Mouse (Mus musculus) brain, embryonic 14.5 days (tissue): ENCODE measurements at regions not wholly inside any gene's neighbourhood (a gene's known extent, or its start where the extent isn't known, plus 50 kb on each side); places are given as distances from the start of the nearest gene placed in this dataset.
A peak's percentile ranks its signal among the peaks of the same experiment; 100 is the strongest.

Source experiments
- DNase-seq: peaks from one replicate; pipeline ENCODE4 v3.0.0-alpha.2; 2011; ENCODE audit warnings: low read depth
- CTCF ChIP-seq: fragments of 200-500 bp; IDR thresholded peaks from 2 replicates; pipeline ENCODE4 v1.5.1; 2012; ENCODE audit warnings: inconsistent platforms, mild to moderate bottlenecking, moderate library complexity, borderline replicate concordance; ENCODE audit not compliant: insufficient read depth, insufficient read length; ENCODE audit errors: extremely low read depth
- POLR2A ChIP-seq: fragments of 200-500 bp; IDR thresholded peaks from 2 replicates; pipeline ENCODE4 v1.6.1; 2012; ENCODE audit warnings: mild to moderate bottlenecking, inconsistent platforms, borderline replicate concordance; ENCODE audit not compliant: poor library complexity, insufficient read depth, insufficient read length, severe bottlenecking; ENCODE audit errors: extremely low read depth

DNA sequence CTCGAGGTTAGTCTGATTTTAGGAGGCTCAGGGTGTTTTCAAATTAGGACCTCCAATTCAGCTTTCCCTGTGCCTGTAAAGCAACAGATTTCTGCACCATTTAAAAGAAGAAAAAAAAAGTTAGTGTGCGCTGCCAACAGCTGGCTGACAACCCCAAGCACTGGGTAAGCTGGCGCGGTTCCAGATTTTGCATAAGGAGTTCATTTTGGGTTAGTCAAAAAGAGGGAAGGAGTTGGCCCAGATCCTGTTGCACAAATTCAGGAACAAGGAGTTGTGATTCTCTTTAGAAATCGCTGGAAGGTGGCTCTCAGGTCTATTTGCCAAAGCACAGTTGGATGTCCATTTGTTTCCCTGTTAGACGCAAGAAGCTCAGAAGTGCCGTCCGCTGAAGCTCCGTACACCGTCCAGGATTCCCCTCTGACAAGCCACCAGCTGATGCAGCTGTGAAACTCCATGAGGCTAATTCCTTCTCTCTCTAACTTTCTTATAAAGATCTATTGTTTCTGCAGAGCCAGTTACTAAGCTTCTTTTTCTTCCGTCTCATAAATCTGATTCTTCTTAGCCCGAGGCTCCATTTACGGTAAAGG lies 184.6 kb downstream of the Cand1 start:
- DNase-seq: peak; percentile 94
- TF ChIP-seq CTCF: no peak
- TF ChIP-seq POLR2A: no peak

DNA sequence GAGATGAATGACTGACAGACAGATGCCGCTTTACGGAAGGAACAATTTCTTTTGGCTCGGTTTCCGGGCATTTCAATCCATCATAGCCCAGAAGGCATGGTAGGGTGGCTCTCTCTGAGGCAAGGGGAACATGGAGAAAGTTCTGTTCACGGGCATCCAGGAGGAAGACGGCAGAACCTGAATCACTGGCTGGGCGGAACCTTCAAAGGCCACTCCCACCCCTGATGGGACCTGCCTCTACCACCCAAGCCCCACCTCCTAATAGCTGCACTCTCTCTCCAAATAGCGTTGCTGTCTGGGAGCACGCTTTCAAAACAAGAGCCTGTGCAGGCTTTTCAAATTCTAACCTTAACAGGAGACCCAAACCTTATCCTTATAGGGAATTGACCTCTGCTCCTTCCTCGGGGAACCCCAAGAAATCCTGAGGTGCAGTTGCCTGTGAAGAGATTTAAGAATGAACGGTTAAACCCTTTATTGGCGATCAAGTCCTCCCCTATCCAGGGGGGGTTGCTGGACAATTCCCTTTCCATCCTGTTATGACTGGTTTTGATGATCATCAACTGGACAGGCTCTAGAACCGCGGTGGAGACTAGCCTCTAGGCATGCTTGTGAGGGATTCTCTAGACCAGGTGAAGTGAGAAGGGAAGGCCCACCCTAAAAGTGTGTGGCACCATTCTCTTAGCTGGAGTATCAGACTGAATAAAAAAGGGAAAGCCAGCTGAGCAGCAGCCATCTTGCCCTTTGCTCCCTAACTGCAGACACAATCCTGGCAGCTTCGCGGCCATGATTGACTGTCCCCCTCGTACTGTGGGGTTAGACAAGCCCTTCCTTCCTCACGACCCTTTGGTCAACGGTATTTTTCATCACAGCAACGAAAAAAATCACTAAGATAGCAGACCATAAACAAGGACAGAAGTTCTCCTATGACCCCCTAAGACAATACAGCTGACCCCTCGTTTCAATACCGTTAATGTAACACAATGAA lies 184.5 kb upstream of the Dyrk2 start:
- DNase-seq: no peak
- TF ChIP-seq CTCF (no peak), POLR2A (no peak)

DNA sequence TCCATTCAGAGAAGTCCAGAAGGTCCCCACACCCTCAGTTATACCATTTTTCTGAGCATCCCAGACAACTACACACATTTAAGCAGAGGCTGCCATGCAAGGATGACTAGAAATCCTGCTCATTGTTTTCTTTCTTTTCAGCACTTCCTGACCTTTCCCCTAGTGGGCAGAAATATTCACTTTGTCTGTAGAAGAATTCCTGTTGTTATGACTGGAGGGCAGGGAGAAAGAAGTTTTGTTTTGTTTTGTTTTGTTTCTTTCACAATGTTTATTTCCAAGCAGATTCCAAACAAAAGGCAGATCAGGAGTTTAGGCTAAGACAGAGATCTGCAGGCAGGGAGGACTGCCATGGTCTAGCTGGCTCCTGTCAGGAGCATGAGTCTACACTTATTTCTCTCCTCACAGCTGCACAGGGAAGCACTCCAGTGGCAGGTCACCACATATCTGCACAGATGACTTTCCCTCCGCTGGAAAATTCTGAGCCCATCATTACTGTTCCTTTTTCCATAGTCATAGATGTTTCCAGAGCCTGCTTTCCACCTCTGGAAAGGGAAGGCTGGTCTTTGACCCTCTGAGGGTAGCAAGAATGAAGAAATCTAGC lies 182.5 kb upstream of the Dyrk2 start:
- no peak for TF ChIP-seq CTCF
- no peak for TF ChIP-seq POLR2A
- no peak for DNase-seq

DNA sequence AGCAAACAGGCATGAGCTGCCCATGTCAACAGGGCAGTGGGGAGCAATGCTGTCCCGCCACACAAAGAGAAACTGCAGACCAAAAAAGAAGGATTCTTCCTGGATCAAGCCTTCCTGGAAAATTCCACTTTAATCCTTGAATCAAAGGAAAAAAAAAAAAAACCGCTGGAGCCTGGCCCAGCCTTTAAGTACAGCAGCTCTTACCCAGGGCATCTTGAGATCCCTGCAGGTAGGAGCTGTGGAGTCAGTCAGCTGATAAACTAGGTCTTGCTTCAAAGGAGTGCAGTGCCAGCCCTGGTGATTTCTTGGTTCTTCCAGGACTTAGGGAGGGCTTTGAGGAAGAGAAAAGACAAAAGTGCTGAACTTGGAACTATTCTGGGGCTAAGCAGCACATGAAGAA lies 181.6 kb upstream of the Dyrk2 start:
- TF ChIP-seq POLR2A: no peak
- no peak for TF ChIP-seq CTCF
- DNase-seq: peak; percentile 46

DNA sequence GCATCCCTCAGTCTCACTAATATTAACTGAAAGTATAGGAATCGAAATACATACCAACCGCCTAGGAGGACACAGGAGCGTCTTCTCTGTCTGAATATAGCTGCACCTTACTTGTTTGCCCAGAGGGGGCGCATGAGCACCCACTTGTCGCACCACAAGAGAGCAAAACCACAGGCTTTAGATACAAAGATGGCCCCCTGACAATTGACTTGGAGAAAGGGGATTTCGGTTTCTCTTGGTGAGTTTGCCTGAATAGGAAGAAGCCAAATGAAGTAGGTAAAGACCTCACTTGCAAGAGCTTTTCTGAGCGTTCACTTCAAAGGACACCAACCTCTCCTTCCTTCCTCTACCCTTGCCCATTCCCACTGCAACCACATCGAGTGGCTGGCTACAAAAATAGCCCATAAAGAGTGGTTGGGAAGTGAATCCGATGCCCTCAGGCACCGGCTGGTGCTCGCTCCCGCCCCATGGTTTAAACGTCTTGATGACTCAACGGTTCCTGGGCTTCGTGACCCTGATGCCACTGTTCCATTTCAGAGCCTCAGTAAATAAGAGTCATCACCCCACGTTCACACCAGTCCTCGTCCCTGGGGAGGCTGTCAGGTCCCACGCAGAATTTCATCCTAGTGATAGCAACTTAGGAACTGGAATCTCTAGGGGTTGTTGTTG lies 180.1 kb upstream of the Dyrk2 start:
- TF ChIP-seq POLR2A (no peak), CTCF (peak; percentile 36; the same call in 1 of the 2 replicates)
- DNase-seq: no peak

DNA sequence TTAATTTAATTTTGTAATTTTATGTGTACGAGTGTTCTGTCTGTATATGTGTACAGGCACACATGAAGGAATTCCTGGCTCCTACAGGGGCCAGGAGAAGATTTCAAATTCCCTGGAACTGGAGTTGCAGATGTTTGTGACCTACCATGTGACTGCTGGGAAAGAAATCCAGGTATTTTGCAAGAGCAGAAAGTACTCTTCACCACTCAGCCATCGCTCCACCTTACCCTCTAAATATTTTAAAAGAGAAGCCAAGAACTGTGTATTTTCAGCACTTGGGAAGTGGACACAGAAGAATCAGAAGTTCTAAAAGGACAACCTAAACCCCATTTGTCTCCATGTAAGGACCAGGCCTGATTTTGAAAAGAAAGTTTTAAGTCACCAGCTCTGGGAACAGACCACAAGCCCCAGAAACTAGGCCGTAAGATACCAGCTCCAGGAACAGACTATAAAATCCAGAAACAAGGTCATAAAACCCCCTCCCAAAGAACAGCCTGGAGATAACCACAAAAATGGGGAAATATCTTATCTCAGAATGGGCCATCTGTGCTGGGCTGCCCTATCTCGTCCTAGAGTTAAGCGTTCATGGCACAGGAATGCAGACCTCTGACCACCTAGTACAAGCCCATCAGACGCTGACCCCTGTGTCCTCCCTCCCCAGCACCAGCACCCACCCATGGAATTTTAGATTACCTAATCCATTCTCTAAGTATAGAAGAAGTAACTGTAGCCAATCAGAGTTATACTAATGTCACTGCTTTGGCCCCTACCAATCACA lies 178.8 kb upstream of the Dyrk2 start:
- TF ChIP-seq POLR2A: no peak
- no peak for TF ChIP-seq CTCF
- no peak for DNase-seq

DNA sequence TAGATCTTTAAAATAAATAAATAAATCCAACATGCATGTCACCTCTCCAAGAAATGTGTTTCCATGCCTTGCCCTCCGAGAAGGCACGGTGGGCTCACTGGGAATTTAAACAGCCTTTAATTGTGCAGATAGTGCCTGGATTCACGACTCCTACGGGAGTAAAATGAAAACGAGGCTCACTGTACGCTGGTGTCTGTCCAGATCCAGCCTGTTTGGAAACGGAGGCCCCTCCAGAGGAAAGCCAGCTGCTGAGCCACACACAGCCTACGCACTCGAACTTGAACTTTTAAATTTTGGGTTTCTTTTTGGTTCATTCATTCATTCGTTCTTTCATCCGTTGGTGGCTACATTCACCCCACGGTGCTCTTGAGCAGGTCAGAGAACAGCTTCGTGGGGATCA lies 175.1 kb upstream of the Dyrk2 start:
- TF ChIP-seq POLR2A (no peak), CTCF (no peak)
- no peak for DNase-seq

DNA sequence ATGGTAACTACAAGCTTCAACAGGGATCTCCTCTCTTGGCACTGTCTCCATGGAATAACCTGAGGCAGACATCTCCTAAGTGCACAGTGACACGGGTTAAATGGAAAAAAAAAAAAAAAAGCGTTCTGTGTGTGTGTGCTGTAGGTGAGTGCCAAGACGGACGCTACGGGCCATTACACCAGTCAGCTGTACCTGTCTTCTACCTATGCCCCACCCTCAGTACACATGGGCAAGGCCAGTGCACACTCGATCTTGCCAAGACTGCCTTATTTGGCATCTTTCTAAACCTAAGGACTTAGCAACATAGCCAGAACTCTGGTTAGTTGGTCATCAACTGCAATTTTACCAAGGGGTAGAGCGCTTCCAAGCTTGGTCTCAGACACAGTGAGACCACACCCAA lies 173.1 kb upstream of the Dyrk2 start:
- DNase-seq: no peak
- TF ChIP-seq POLR2A: no peak
- TF ChIP-seq CTCF: no peak

DNA sequence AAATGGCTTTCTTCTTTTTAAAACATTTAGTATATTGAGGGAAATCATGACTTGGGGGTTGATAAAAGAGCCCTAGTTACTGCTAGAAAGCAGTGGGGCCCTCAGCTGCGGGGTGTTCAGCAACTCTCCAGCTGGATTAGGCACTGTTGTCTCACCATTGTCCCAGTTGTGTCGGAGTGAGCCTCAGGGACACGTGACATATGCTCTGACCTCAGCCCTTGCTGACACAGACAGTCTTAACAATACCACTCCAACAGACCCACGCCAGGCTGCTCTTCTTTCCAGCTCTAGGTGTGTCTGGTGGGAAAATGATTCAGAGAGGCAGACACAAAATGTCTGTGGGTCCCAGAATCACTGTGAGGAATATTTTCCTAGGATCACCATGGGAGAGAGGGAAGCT lies 170.2 kb upstream of the Dyrk2 start:
- DNase-seq: no peak
- TF ChIP-seq CTCF: no peak
- TF ChIP-seq POLR2A: no peak

DNA sequence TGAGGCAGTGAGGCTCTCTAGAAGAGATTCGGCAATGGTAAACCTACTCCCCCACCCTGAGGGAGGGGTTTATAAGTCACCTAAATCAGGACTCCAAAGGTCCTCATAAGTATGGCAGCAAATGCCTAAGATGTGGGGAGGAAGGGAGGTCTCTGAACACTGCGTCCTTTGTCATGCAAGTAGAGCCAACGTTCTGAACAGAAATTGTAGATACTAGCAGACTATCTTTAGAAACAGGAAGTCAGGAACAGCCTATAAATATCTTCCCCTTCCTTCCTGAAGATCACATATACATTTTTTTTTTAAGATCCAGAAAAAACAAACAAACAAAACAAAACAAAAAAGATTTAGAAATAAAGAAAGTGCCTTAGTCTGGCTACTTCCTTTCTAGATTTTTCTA lies 169.7 kb upstream of the Dyrk2 start:
- DNase-seq: no peak
- TF ChIP-seq POLR2A: no peak
- no peak for TF ChIP-seq CTCF

DNA sequence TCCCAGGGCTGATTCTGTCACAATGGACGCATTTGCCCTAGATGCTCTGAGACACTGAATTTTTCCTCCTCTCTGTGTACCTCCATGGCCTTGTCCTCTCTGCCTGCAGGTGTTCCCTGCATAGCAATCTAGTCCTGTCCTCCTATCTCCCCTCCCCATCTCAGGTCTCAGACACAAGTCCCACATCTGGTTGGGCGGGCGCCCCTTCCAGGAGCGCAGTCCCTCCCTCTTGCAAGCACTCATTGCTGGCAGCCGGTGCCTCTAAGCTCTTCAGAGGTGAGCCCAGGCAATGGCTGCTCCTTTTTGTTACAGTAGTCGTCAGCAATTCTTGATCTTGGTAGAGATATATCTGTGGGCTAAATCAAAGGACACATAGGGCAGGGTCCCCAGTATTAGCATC lies 169.0 kb upstream of the Dyrk2 start:
- no peak for DNase-seq
- TF ChIP-seq POLR2A: no peak

DNA sequence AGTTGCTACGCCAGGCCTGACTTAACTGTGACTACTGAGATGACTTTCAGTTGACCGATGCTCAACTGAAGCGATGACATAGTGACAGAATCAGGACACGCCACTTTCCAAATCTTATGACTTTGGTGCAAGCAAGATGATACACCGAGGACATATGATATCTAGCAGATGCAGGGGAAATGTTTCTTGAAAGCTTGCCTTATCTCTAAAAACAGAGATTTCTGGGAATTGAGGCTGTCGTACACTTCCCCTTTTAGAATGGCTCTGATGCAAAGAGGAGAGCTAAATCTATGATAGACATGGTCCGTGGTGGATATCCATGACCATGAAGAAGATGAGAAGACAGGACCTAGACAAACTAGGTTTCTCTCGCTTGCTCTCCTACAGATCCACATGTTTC lies 167.8 kb upstream of the Dyrk2 start:
- TF ChIP-seq CTCF: no peak
- no peak for TF ChIP-seq POLR2A
- no peak for DNase-seq
